Mouse (Mus musculus) small intestine, adult 2 months (tissue): ENCODE data around the gene Olfr561. TPM values are rescaled to one million over a fixed set of nuclear protein-coding genes. Genes with fewer than 3 reads are reported as not detected.

Experiments used
- H3K27ac ChIP-seq: fragments of 200-500 bp; 2 replicates; pipeline ENCODE4 v1.5.1; 2012; ENCODE audit warnings: low read depth, low read length, control low read depth, inconsistent platforms; ENCODE audit not compliant: insufficient read depth
- H3K27me3 ChIP-seq: fragments of 200-500 bp; 2 replicates; pipeline ENCODE4 v1.6.1; 2012; ENCODE audit warnings: mild to moderate bottlenecking, moderate library complexity, low read length, inconsistent platforms; ENCODE audit not compliant: control insufficient read depth, insufficient read depth
- H3K36me3 ChIP-seq: fragments of 200-500 bp; 2 replicates; pipeline ENCODE4 v1.6.1; 2012; ENCODE audit warnings: mild to moderate bottlenecking, low read length, control low read depth, inconsistent platforms; ENCODE audit not compliant: control insufficient read depth, insufficient read depth
- H3K4me1 ChIP-seq: fragments of 200-500 bp; 2 replicates; pipeline ENCODE4 v1.6.1; 2012; ENCODE audit warnings: low read length, inconsistent platforms, mixed read lengths; ENCODE audit not compliant: control insufficient read depth, insufficient read depth, insufficient read length
- H3K4me3 ChIP-seq: fragments of 200-500 bp; 2 replicates; pipeline ENCODE4 v1.5.1; 2012; ENCODE audit warnings: low read depth, mild to moderate bottlenecking, control low read depth, inconsistent platforms, low read length, moderate library complexity
- CTCF ChIP-seq: fragments of 200-500 bp; IDR thresholded peaks from 2 replicates; pipeline ENCODE4 v1.5.1; 2012; ENCODE audit warnings: low read depth, mild to moderate bottlenecking, control low read depth, inconsistent platforms, low read length, moderate library complexity, mixed read lengths; ENCODE audit not compliant: insufficient replicate concordance, insufficient read length; ENCODE audit errors: extremely low read depth
- POLR2A ChIP-seq: fragments of 200-500 bp; IDR thresholded peaks from 2 replicates; pipeline ENCODE4 v1.6.1; 2012; ENCODE audit warnings: low read depth, mild to moderate bottlenecking, control low read depth, inconsistent platforms, low read length, moderate library complexity
- WGBS: fragments of 180-500 bp; shearing (Covaris S2); methylation state at CpG from one replicate; pipeline ENCODE4 v1.1.7; 2018; 5-methylcytosine and 5-hydroxymethylcytosine counted together
- polyA plus RNA-seq: library from polyadenylated mRNA; depleted of rRNA; stranded (reverse); fragments of >200 nt; gene quantifications from 2 replicates; pipeline ENCODE4 v1.2.3, GENCODE M21; 2012; rRNA removed

The Olfr561 gene
- not detected in 2 replicates for polyA plus RNA-seq

GRCm38 (mm10) chr7:102770921-102771320 is at the start of gene Olfr561:
Gene Olfr561 (plus strand): TSS chr7:102771221.
- Histone ChIP-seq H3K4me1 (no peaks in the 10 kb centered on the region), H3K4me3 (no peak within 1 kb of the TSS)
- TF ChIP-seq POLR2A (no peak), CTCF (no peak)

DNA sequence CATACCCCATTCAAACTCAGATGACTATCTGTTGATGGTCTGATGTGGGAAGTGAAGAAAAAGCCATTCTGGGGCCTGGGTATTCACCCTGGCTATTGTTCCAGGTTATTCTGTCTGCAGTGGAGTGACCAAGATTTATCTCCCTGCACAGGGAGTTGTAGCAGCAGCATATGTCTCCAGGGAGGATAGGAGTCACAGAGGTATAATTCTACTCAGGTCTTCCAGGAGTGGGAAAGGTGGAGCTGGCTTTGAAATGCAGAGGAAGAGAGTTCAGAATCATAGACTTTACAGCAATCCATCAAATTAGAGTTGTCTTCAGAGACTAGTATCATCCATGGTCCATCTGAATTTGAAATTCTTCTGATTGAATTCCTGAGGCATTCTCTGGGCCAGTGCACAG is 43.6 kb upstream of the Olfr561 start, which contains the start of gene Olfr559:
Gene Olfr559, minus strand, starts transcription at position 101 of the 400 bp plus-strand sequence.
- TF ChIP-seq CTCF (no peak), POLR2A (no peak)
- Histone ChIP-seq H3K36me3 (no peaks in the 10 kb centered on the region), H3K27ac (no peak within 1 kb of the TSS), H3K4me1 (no peaks in the 10 kb centered on the region), H3K27me3 (no peaks in the 10 kb centered on the region), H3K4me3 (no peak within 1 kb of the TSS)

More at GRCm38 (mm10) chr7:102770921-102771320, at the start of gene Olfr561:
- Histone ChIP-seq H3K27ac (no peak within 1 kb of the TSS), H3K27me3 (no peaks in the 10 kb centered on the region), H3K36me3 (no peaks in the 10 kb centered on the region)
- WGBS, result 60% methylated on average over 2 of the region's 2 CpGs

- WGBS, result 39% methylated on average over 1 of the region's 1 CpGs
- H3K4me3 ChIP-seq, result no peak overlapping the region
- TF ChIP-seq CTCF, result no peak
- TF ChIP-seq POLR2A, result no peak
These were observed 37.2 kb upstream of the Olfr561 start for GRCm38 (mm10) chr7:102733793-102734192.

DNA sequence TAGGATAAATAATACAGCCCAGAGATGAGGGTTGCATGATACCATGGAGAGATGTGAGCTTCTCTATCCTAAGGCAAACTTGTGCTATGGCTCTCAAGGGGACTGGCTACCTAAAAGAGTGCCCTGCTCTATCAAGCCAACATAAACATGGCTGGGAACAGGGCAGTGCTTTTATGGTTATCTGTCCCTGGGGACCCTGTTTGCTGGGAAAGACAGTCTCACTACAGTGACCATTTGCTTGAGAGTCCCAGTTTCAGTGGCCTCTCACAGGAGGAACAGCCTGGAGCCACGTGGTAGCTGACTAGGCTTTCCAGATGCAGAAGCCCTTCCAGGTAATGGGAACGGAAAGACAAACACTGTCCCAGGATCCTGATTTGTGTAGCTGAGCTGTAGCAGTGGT is 33.3 kb upstream of the Olfr561 start:
- 47% methylated on average over 2 of the region's 2 CpGs for WGBS

More at GRCm38 (mm10) chr7:102733793-102734192, 37.2 kb upstream of the Olfr561 start:
- H3K27me3 ChIP-seq, result no peaks in the 10 kb centered on the region
- no peak overlapping the region for H3K27ac ChIP-seq
- no peaks in the 10 kb centered on the region for H3K4me1 ChIP-seq
- no peaks in the 10 kb centered on the region for H3K36me3 ChIP-seq

DNA sequence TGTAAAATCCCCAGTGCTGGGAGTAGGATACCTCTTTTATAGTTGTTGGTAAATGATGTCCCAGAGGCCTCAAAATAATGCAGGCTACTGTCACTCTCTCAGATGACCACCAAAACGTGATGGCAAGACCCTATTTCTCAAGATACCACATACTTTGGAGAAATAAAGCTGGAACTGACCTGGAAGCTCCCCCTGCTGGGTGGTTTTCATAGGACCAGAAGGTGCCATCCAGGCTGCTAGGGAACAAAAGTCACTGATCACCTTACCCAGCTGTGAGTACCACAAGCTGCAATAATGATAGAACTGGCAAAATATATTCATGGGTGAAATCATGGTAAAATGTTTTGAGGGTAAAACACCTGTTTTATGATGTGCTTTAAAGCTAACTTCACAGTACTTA is 18.9 kb upstream of the Olfr561 start:
- Histone ChIP-seq H3K4me3 (no peak overlapping the region), H3K27me3 (no peaks in the 10 kb centered on the region), H3K27ac (no peak overlapping the region), H3K4me1 (no peaks in the 10 kb centered on the region), H3K36me3 (no peaks in the 10 kb centered on the region)
- peak; percentile 11; the same call in 1 of the 2 replicates for TF ChIP-seq CTCF
- TF ChIP-seq POLR2A, result no peak
- 5% methylated on average over 1 of the region's 1 CpGs for WGBS

More for the DNA sequence above, 33.3 kb upstream of the Olfr561 start:
- no peaks in the 10 kb centered on the region for H3K4me1 ChIP-seq
- no peaks in the 10 kb centered on the region for H3K27me3 ChIP-seq
- H3K4me3 ChIP-seq, result no peak overlapping the region
- TF ChIP-seq CTCF (no peak), POLR2A (no peak)
- no peak overlapping the region for H3K27ac ChIP-seq
- no peaks in the 10 kb centered on the region for H3K36me3 ChIP-seq

DNA sequence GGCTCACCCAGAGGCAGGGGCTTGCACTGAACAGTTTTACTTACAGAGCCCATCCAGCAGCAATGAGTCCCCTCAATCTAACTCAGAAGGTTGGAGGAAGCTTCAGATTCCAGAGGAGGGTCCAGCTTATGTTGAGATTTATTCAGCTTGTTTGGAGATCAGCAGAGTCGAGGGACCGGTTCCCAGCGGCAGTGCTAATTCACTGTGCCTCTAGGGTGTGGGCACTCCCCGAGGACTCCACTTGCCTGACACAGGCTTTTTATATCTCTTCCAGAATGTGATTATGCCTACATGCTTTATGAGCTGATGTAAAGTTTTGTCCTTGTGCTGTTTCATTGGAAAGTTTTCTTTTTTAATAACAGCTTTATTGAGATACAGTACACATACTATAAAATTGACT is 11.8 kb upstream of the Olfr561 start, which contains the start of the genes Olfr560 and Olfr78:
Gene Olfr560, minus strand, starts transcription at position 101 of the 400 bp plus-strand sequence.
Gene Olfr78, minus strand, starts transcription at position 206 of the 400 bp plus-strand sequence.
- no peak within 1 kb of the TSS for H3K27ac ChIP-seq
- H3K4me3 ChIP-seq, result no peak within 1 kb of the TSS
- H3K36me3 ChIP-seq, result no peaks in the 10 kb centered on the region
- TF ChIP-seq POLR2A (no peak), CTCF (no peak)
- H3K4me1 ChIP-seq, result no peaks in the 10 kb centered on the region
- WGBS, result 55% methylated on average over 4 of the region's 4 CpGs
- no peaks in the 10 kb centered on the region for H3K27me3 ChIP-seq

DNA sequence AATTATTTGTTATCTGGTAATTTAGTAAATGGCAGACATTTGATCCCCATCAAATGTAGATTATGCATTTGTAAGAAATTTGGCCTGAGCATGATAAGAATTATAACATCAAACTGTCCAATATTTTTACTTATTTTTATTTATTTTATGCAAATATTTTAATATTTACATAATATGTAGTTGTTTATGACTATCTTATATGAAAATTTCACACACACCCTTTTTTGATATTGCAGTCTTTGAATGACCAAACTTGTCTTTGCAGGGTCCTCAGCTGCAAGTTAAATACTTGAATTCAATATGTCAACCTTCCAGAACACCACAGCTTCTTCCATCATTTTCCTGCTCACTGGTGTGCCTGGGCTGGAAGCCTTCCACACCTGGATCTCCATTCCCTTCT is 32.2 kb downstream of the Olfr561 start, which contains the start of gene Olfr564:
Gene Olfr564, plus strand, starts transcription at position 301 of the 400 bp plus-strand sequence.
- Histone ChIP-seq H3K4me3 (no peak within 1 kb of the TSS), H3K27me3 (no peaks in the 10 kb centered on the region), H3K27ac (no peak within 1 kb of the TSS), H3K4me1 (no peaks in the 10 kb centered on the region), H3K36me3 (no peaks in the 10 kb centered on the region)
- TF ChIP-seq CTCF, result no peak
- TF ChIP-seq POLR2A, result no peak

Other genes with a start within 250 kb of the Olfr561 start
- not detected in 2 replicates for gene Olfr547, start 236.5 kb upstream of the Olfr561 start, polyA plus RNA-seq
- not detected in 2 replicates for gene Olfr548-ps1, start 230.3 kb upstream of the Olfr561 start, polyA plus RNA-seq
- gene Olfr549, start 221.4 kb upstream of the Olfr561 start, polyA plus RNA-seq, result not detected in 2 replicates
- 1.6 and 2.0 TPM in 2 replicates for gene Trim21, start 205.7 kb upstream of the Olfr561 start, polyA plus RNA-seq
- not detected in 2 replicates for gene Olfr550, start 199.8 kb upstream of the Olfr561 start, polyA plus RNA-seq
- gene Olfr551, start 179.3 kb upstream of the Olfr561 start, polyA plus RNA-seq, result not detected in 2 replicates
- gene Olfr552, start 173.5 kb upstream of the Olfr561 start, polyA plus RNA-seq, result not detected in 2 replicates
- not detected in 2 replicates for gene Olfr553, start 153.0 kb upstream of the Olfr561 start, polyA plus RNA-seq
- gene Olfr554, start 132.8 kb upstream of the Olfr561 start, polyA plus RNA-seq, result not detected in 2 replicates
- not detected in 2 replicates for gene Olfr555, start 112.4 kb upstream of the Olfr561 start, polyA plus RNA-seq
- gene Olfr556, start 106.3 kb upstream of the Olfr561 start, polyA plus RNA-seq, result not detected in 2 replicates
- gene Trim68, start 83.9 kb upstream of the Olfr561 start, polyA plus RNA-seq, result 1.7 and 2.2 TPM in 2 replicates
- gene Olfr557, start 75.3 kb upstream of the Olfr561 start, polyA plus RNA-seq, result not detected in 2 replicates
- gene Olfr558, start 69.0 kb upstream of the Olfr561 start, polyA plus RNA-seq, result 0.11 and 0.63 TPM in 2 replicates
- not detected in 2 replicates for gene Olfr33, start 52.2 kb upstream of the Olfr561 start, polyA plus RNA-seq
- not detected in 2 replicates for gene Olfr559, start 43.7 kb upstream of the Olfr561 start, polyA plus RNA-seq
- gene Olfr560, start 11.9 kb upstream of the Olfr561 start, polyA plus RNA-seq, result not detected in 2 replicates
- gene Olfr78, start 11.8 kb upstream of the Olfr561 start, polyA plus RNA-seq, result 0.55 and 0.71 TPM in 2 replicates
- gene Olfr564, start 32.3 kb downstream of the Olfr561 start, polyA plus RNA-seq, result not detected in 2 replicates
- gene Olfr566, start 87.5 kb downstream of the Olfr561 start, polyA plus RNA-seq, result not detected in 2 replicates
- gene Olfr568, start 105.9 kb downstream of the Olfr561 start, polyA plus RNA-seq, result not detected in 2 replicates
- not detected in 2 replicates for gene Olfr569, start 119.7 kb downstream of the Olfr561 start, polyA plus RNA-seq
- not detected in 2 replicates for gene Olfr570, start 123.4 kb downstream of the Olfr561 start, polyA plus RNA-seq
- gene Olfr571, start 146.3 kb downstream of the Olfr561 start, polyA plus RNA-seq, result not detected in 2 replicates
- not detected in 2 replicates for gene Olfr572, start 153.2 kb downstream of the Olfr561 start, polyA plus RNA-seq
- not detected in 2 replicates for gene Olfr573-ps1, start 171.4 kb downstream of the Olfr561 start, polyA plus RNA-seq
- gene Olfr574, start 177.2 kb downstream of the Olfr561 start, polyA plus RNA-seq, result not detected in 2 replicates
- gene Olfr575, start 187.6 kb downstream of the Olfr561 start, polyA plus RNA-seq, result not detected in 2 replicates
- gene Olfr576, start 191.4 kb downstream of the Olfr561 start, polyA plus RNA-seq, result not detected in 2 replicates
- gene Olfr577, start 204.7 kb downstream of the Olfr561 start, polyA plus RNA-seq, result not detected in 2 replicates
- not detected in 2 replicates for gene Olfr578, start 218.1 kb downstream of the Olfr561 start, polyA plus RNA-seq